Mouse (Mus musculus): ENCODE data around the gene Plrg1. TPM values are rescaled to one million over a fixed set of nuclear protein-coding genes. Genes with fewer than 3 reads are reported as not detected.

The Plrg1 gene
- polyA plus RNA-seq, 1 experiment from 2014 or later, result 108 TPM

DNA sequence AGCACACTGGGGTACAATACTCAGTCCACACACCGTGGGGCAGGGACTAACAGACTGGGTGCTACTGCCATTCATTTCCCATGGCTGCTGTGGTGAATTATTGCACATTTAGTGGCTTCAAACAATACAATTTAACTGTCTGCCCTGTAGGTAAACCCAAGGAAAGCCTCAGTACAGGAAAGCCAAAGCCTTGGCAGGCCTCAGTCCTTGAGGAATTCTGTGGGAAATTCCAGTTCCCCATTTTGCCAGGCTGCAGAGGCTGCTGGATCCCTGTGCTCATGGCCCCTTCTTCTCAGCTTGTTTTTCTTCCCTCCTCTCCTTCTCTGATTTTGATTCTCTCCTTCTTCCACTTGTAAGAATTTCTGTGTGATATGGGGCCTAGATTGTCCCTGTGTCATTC lies 59.6 kb downstream of the Plrg1 start:
- no peaks in the 10 kb centered on the region for H3K36me3 ChIP-seq (ENCODE audit: insufficient read depth, low read length)
- H3K27me3 ChIP-seq (ENCODE audit: insufficient read depth, low read length), result 0 out of 2 replicates have a peak, but pooled peaks cover 2% of the 10 kb centered on the region
- WGBS, result 45% methylated on average over 1 of the region's 1 CpGs
- H3K27ac ChIP-seq (ENCODE audit: low read length), result no peak overlapping the region
- H3K4me3 ChIP-seq (ENCODE audit: low read length), result no peak overlapping the region
- no peak overlapping the region for H3K4me2 ChIP-seq (replicated peaks; ENCODE audit: low read depth, low read length)
- H3K9me3 ChIP-seq (ENCODE audit: low read length), result no peaks in the 10 kb centered on the region
- no peaks in the 10 kb centered on the region for H3K4me1 ChIP-seq (ENCODE audit: insufficient read depth, low read length)
- H3K9ac ChIP-seq (replicated peaks; ENCODE audit: low read length), result no peak overlapping the region
- no peak for ATAC-seq (ENCODE audit: low FRiP score, low TSS enrichment)

- Histone ChIP-seq H3K4me2 (replicated peaks; ENCODE audit: low read depth, low read length) (no peak overlapping the region), H3K27me3 (ENCODE audit: insufficient read depth, low read length) (0 out of 2 replicates have a peak, but pooled peaks cover 2% of the 10 kb centered on the region), H3K4me1 (ENCODE audit: insufficient read depth, low read length) (no peaks in the 10 kb centered on the region), H3K4me3 (ENCODE audit: low read length) (no peak overlapping the region), H3K9ac (replicated peaks; ENCODE audit: low read length) (no peak overlapping the region), H3K27ac (ENCODE audit: low read length) (no peak overlapping the region), H3K36me3 (ENCODE audit: insufficient read depth, low read length) (no peaks in the 10 kb centered on the region), H3K9me3 (ENCODE audit: low read length) (no peaks in the 10 kb centered on the region)
- whole genome bisulfite sequencing, result 68% methylated on average over 10 of the region's 10 CpGs
- ATAC-seq (ENCODE audit: low FRiP score, low TSS enrichment), result no peak
Measured at GRCm38 (mm10) chr3:83117592-83117991, 62.3 kb downstream of the Plrg1 start.

Other genes starting within 250 kb of the Plrg1 start
- gene Rbm46, start 179.0 kb upstream of the Plrg1 start, polyA plus RNA-seq (2015; fragmentation: Nextera tagmentation; extraction: Ambion mirVana), result 2.6 and 3.0 TPM in 2 replicates
- 0.05 and 0.08 TPM in 2 replicates for gene Lrat, start 151.5 kb upstream of the Plrg1 start, polyA plus RNA-seq (2015; fragmentation: Nextera tagmentation; extraction: Ambion mirVana)
- 2.0 and 2.6 TPM in 2 replicates for gene Fgg, start 47.8 kb upstream of the Plrg1 start, polyA plus RNA-seq (2015; fragmentation: Nextera tagmentation; extraction: Ambion mirVana)
- 3.2 and 4.3 TPM in 2 replicates for gene Fga, start 29.4 kb upstream of the Plrg1 start, polyA plus RNA-seq (2015; fragmentation: Nextera tagmentation; extraction: Ambion mirVana)
- 3.2 and 3.6 TPM in 2 replicates for gene Fgb, start 5.7 kb upstream of the Plrg1 start, polyA plus RNA-seq (2015; fragmentation: Nextera tagmentation; extraction: Ambion mirVana)
- 0.10 and 0.12 TPM in 2 replicates for gene Dchs2, start 72.4 kb downstream of the Plrg1 start, polyA plus RNA-seq (2015; fragmentation: Nextera tagmentation; extraction: Ambion mirVana)